Mouse (Mus musculus) gastrocnemius, postnatal 10 days (tissue): ENCODE data around the gene Fgr. TPM values are rescaled to one million over a fixed set of nuclear protein-coding genes. Genes with fewer than 3 reads are reported as not detected.

Source experiments
- DNase-seq: peaks from one replicate; pipeline ENCODE4 v3.0.0; 2021; ENCODE audit warnings: mixed read lengths
- total RNA-seq, 2 experiments: library from RNA; stranded (reverse); gene quantifications; 2 replicates each; pipeline ENCODE4 v1.2.3; 2021

Gene Fgr
- total RNA-seq, 2 experiments from 2014 or later, result 0.09 to 0.54 TPM

DNA sequence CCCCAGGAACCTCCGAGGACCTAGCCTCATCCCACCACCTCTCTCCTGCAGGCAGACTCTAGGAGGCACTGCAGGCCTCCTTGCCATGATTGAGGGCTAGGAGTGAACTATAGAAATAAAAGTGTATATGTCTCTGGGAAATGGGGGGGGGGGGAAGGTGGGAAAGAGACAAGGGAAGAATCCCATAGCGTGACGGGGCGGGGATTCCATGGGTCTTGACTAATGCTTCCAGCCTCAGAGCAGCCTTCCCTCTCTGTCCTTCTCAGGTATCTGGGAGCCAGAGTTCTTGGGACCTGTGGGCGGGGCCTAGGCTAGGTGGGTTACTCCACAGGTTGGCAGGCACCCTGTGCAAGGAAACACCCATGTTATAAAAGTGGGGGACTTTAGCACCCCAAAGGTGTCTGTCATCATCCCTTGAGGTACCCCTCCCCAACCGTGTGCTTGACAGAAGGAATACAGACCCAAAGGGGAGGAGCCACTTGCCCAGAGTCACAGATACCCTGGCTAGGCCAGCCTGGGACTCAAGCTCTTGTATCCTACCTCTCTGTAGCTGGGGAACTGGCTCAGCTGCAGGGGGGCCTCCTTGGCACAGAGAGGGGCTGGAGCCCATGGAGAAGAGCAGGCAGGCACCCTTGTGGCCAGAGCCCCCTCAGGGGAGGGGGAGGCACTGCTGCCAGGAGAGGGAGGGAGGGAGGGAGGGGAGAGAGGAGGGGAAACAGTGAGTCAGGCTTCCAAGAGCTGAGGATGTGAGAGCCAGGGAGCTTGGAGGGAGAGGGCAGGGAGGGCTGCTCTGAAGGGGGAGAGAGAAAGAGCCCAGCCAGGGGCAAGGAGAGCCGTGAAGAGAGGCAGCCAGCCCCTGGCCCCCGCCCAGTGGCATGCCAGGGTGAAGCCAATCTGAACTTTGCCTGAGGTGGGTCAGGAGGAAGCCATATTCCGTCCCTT, 42.1 kb downstream of the Fgr start:
- peak; percentile 36 for DNase-seq

DNA sequence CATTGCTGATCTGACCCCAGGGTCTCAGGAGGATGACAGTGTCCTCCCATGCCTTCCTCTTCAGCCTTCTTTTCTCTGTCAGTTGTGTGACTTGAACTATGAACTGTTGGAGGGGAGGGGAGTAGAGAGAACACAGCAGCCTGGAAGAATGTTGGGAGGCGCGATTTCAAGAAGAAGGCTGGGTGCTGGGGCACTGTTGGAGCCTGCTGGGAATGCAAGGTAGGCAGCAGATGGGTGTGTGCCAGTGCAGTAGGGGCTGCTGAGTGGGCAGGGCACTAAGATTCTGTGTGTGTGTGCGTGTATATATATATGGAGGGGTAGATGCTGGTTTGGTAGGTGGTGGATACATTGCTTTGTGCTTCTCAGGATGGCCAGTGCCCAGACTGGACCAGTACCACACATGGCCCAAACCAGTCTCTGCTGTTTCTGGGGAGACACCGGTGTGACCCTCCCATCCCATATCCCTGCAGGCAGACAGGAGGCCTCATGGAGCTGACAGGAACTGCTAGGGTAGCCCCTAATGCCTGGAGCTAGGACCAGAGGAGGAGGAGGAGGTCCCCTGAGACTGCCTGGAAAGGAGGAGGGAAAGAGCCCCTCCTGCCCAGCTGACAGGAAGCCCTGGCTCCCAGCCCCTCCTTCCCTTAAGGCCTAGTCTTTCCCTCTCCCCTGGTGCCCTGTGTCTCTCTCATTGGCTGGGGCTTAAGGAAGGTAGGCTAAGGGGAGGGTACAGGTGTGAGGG, 43.0 kb downstream of the Fgr start:
- peak; percentile 44 for DNase-seq

DNA sequence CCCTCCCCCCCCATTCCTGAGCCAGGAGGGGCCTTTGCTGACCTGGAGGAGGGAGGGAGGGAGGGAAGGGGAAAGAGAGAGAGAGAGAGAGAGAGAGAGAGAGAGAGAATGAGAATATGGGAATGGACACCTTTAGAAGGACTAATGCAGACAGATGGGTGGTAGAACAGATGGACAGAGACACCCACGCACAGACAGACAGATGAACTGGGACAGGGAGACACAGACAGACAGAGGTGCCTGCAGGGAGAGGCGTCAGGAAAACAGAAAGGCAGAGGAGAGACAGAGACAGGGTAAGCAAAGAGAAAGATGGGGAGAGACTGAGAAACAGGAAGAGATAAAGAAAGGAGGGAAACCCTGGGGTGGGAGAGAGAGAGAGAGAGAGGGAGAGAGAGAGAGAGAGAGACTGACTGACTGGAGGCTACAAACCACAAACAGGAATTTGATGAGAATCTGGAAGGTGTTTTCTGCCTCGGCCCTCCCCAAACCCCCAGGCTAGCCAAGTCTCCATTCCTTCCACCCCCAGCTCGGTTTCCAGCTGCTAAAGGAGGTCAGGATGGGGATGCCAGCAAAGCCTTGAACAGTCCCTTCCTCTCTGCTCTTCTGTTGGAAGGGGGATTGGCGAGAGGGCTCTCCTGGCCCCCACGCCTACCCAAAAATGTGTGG, 43.8 kb downstream of the Fgr start:
- no peak for DNase-seq

DNA sequence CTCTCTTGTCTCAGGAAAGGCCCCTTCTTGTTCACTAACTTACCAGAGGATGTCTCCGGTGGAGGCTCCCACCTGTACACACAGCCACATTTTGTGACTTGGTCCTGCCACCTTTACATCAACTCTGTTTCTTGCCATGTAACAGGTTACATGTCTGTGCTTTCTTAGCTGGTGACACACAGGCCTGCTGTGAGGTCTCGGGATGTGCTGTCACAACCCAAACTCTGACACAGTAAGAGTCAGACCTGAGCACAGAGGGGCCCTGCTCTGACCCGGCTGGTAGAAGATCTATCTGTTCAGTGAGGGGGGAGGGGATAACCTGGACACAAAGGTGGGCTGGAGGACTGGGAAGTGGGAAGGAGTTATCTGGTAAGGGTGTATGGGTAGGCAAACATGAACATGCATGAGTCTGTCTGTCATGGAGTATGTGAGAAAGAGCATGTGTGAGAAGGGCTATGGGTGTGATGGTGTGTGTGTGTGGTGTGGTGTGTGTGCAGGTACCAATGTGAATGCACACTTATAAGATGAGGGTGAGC, 44.4 kb downstream of the Fgr start:
- no peak for DNase-seq

DNA sequence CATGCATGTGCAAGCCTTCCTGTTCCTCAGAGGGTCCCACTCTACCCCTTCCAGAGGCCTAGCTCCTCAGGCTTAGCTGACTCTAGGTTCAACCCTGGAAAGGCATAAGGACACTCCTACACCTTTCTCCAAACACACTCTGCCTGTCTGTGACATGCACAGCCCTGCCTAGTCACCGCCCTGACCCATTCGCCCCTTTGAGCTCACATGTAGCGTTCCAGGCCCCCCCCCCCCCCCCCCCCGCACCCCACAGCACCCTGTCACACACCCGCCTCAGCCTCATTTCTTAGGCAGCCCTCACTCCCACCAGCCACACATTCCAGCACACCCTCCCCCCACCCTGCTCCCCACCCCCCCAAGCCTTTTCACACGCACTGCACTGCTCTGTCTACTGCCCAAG, 46.8 kb downstream of the Fgr start:
- no peak for DNase-seq

DNA sequence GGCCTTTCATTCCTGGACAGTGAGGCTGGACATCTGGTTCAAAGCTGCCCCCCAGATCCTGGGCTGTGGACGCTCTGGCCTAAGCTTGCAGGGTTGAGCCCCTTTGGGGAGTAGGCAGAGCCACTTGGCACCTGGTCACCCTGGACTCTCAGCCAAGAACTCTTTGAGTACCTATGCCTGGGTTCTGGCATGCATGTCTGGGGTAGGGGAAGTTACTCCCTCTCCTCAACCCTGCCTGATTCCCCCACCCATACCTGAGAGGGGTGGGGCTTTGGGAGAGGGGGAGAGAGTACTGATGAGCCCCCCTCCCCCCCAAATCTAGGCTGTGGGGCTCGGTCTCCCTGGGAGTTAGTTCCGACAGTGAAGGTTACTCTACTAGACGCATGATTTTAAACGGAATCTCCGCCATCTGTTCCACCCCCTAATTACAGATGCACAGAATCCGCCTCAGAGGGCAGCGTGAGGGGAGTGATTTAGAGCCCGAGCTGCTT, 47.3 kb downstream of the Fgr start:
- DNase-seq, result no peak

DNA sequence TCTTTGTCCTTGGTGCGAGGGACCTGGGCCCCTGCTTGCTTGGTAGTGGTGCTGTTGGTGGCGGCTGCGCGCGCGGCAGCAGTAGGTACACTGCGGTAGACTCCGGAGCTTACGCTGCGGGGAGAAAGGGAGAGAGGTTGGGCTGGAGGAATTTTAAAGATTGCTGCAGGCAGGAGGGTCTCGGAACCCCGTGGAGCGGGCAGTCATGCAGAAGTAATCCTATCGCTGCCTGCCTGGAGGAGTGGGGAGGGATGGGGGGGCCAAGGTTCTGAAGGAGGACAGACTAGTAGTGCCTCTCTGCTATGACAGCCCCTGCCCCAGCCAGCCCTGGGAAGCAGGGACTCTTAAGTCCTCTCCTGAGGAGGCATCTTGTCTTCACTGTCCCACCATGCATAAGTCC, 48.3 kb downstream of the Fgr start:
- DNase-seq, result no peak

DNA sequence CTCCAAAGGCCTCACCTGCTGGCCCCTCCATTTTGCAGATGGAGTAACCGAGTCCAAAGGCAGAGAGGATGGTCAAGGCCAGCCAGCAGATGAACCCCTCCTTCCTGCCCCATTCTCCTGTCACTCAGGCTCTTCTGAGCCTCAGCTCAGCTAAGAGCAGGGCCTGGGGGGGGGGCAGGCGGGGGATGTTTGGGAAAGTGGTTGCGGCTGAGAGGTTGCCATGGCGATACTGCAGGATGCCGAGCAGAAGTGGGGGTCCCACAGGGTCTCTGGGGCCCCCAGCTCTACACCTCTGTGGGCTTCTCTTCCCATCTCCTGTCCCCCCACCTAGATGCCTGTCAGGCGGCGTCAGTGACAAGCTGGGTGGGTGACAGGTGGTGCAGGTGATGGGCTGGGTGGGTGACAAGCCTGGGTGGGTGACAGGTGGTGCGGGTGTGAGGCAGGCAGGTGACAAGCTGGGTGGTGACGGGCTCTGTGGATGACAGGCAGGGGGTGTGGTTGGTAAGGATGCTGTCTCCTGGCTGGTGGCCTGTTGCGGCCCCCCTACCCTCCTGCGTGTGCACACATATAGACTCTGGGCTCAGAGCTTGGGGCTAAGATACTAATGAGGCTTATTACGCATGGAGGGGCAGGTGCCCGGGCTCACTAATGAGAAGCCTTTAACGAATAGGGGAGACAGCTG, 49.2 kb downstream of the Fgr start:
- DNase-seq, result no peak

DNA sequence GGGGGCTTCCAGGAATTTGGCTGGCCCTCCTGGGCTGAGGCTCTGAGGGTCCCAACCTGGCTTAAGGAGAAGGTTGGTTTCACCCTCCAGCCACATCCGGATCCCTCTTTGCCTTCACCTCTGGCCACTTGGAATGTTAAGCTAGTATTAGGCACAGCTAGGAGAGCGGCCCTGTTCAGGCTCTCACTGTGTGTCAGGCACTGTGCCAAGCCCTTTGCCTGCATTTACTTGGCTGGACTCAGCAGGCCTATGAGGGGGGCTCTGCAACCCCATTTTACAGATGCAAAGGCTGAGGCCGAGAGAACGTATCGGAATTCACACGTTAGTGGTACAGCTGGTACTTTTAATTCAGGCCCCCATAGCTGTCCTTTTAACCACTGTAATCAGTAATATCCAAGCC, 49.7 kb downstream of the Fgr start:
- no peak for DNase-seq

DNA sequence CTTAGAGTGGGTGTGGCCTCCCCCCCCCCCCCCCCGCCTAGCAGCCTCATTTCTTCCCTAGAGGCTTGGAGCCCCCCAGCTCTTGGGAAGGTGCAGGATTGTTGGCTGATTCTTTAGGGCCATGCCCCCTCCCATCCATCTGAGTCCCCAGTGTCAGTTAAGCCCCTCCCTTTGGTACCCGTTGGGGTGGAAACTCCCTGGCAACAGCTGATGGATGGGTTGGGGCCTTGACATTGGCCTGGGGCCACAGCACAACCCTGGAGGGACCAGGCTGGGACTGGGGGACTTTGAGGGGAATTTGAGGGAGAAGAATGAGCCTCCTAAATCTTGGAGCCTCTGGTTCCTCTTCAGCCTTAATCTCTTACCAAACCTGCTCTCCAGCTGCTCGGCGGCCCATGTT, 50.5 kb downstream of the Fgr start:
- DNase-seq, result no peak

DNA sequence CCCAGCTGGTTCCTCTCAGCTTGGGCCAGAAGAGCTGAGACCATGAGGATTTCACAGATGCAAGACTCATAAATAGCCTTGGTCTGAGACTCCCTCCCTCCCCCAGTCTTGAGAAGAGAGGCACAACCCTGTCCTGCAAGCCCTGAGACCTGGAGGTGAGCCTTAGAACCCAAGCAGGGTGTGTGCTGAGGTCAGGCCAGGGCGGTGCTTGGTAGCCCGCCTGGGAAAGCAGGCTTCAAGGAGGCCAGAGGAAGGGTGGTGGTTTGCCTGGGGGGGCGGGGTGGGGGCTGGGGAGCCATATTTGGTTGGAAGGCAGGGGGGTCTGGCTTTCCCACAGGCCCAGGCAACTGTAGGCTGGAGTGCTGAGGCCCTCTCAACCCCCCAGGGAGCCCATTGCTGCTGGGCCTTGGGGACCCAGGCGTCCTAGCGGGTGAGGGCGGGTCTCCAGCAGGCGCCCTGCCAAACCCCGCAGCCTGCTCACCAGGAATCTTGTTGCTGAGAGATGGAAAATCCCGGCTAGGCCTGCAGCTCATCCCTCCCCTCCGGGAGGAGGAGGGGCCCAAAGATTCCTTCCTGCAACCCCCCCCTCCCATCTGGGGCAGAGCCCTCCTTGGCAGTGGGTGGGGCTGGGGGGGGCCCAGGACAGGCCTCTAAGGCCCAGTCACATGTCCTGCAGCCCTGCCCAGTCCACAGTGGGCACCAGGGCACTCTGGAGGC, 51.2 kb downstream of the Fgr start:
- DNase-seq, result no peak

DNA sequence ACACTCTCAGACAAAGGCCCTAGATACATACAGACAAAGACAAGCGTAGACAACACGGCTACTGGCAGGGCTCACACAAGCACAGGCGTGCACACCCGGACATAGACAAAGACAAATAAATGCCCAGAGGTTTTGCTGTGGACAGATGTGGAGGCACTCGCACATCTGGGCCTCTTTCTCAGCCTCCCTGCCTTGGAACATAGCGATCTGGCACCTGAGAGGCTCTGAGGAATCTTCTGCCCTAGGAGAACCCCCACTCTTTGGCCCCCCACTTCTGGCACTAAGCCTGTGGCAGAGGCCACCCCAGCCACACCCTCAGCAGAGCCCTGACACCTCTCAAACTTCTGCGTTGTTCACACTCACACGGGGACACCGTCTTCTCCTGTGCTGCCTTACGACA, 52.4 kb downstream of the Fgr start:
- DNase-seq, result no peak

DNA sequence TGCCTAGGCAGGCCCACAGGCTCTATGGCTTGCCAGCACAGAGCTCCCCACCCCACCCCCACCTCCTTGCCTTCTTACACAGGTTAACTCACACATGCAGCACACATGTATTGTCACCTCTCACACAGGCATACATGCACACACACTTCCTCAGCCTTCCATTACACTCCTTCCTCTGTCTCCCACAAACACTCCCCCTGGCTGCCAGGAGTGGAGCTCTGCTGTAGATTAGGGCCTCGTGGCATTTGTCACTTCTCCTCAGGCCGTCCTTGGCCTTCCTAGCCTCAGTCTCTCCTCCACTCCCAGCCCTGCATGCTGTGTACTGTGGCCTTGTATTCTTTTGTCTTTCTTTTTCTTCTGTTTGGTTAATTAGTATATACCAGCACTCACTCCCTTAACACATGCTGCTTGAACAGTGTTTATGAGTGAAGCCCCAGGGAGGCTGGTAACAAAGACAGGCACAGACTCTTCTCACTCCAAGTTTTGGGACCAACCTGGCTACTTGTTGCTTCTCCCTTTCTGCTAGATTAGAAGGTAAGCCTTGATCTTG, 53.0 kb downstream of the Fgr start:
- no peak for DNase-seq

DNA sequence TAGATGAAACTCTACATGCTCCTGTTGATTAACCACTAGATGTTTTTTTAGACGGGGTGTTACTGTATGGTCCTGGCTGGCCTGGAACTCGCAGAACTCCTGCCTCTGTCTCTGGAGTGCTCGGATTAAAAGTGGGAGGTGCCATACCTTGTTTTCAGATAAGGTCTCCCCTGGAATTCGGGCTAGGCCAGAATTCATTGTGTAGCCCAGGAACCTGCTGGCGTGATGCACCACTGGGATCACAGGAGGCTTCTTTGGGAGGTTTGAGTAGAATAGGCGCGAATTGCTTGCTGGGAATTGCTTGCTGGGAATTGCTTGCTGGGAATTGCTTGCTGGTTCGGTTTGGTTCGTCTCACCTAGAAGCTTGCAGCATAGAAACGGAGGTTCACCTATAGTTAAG, 53.8 kb downstream of the Fgr start:
- no peak for DNase-seq

DNA sequence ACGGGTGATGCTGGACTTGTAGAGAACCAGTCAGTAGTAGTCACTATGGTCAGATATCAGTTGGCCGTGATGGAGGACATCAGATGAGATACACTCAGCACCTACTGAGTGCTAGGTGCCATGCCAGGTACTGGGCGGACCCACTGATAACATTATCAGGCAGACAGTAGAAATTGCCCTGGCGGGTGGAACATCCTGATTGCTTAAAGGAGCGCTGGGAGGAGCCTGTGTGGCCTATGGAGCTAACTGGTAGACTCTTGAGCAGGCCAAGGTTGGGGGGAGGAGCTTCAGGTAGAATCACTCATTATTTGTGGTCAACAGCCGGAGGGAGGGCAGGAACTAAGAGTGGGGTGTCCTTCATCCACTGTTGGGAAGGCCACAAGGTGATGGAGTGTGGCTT, 54.3 kb downstream of the Fgr start:
- DNase-seq, result no peak

DNA sequence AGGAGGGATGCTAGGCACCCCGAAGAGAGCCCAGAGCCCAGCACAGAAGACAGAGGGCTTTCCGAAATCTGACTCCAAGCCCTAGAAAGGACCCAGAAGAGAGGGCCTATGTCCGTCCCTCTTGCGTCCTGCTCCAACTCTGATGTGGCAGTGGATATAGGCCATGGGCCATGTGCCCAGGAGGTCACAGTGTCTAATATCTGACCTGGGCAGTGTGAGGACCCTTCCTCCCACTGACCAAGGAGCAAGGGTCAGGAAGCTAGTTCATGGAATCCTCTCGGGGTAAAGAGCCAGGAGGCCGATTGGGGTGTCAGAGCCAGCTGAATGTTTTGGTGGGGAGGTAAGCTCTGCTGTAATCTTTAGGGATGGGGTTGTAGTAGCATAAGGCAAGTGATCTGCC, 55.0 kb downstream of the Fgr start:
- DNase-seq, result no peak

DNA sequence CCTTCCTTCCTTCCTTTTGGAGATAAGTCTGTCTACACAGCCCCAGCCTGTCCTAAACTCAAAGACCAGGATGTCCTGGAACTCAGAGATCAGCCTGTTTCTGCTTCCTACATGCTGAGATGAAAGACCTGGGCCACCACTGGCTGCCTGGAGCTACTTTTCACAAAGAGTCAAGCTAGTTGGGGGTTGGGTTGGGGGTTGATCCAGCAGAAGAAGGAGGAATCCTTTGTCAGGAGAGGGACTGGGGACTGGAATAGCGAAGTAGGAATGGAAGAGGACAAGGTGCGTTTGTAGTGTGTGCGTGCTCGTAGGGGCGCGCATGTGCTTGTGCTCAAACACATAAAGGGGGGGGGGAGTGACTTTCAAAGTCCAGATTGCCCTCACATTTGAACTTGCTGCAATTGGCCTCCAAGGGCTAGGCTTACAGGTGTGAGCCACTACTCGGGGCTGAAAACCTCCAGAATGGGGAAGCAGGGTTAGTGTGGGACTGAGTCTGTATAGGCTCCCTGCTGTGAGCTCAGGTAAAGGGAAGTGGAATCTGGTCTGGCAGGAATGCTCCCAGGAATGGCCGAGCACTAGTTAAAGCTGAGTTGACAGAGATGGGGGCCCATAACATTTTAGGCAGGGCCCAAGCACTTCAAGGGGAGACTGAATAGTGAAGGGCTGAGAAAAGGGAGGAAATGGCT, 58.7 kb downstream of the Fgr start:
- no peak for DNase-seq

DNA sequence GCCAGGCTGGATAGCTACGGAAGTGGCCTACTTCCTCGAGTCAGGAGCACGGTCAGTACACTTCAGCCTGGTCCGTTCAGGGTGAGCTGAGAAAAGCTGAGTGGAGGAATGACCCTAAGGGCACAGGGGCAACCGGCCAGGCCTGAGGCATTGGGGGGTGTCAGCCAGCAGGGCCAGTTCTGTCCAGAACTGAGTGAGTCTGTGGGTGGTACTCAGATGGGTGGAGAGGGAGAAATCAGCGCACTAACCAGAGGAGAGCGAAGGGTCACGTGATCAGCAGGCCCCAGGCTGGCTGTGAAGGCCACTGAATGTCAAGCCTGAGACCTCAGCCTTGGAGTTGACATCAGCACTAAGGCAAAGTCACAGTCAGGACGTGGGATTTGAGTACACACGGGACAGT, 60.6 kb downstream of the Fgr start:
- no peak for DNase-seq

DNA sequence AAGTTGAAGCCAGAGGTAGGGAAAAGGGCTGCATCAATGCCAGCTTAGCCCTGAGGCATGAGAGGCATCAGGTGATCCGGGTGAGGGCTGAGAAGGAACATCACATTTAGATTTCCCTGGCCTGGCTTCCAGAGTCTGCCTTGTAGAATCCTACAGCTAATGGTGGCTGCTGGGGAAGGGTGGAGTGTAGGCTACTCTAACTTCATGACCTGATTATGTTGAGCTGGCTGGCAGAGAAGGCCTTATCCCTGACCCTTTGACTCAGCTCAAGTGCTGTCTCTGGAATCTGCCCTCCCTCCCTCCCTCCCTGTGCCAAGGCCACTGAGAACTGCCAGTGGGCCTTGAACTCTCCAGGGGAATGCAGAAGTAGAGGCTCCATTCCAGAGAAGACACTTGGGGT, 61.6 kb downstream of the Fgr start:
- no peak for DNase-seq

DNA sequence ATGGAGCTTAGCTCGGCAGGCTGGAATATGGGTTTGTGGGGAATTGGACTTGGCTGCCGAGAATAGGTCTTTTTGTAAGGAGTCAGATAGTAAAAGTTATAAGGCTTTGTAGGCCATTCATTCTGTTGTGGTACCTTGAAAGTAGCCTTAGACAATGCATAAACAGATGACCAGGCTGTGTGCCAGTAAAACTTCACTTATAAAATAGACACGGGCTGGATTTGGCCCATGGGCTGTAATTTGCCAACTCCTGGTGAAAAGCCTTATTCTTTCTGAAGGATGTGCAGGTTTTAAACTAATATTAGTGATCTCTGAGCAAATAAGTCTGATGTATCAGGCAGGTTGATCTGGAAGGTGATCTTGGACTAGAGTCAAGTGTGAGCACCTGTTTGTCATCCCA, 62.1 kb downstream of the Fgr start:
- no peak for DNase-seq
